Mouse (Mus musculus): ENCODE measurements around the gene Ppp1r3f. TPM values are rescaled to one million over a fixed set of nuclear protein-coding genes. Genes with fewer than 3 reads are reported as not detected.

Ppp1r3f gene
- total RNA-seq, 4 experiments from 2014 or later = 3.5 to 5.7 (median 4.6) TPM

GRCm38 (mm10) chrX:7553474-7553873 is 20.6 kb downstream of the Ppp1r3f start:
- DNase-seq (ENCODE audit: low spot score) = no peak

GRCm38 (mm10) chrX:7524961-7525360 is 49.1 kb downstream of the Ppp1r3f start:
- no peak for DNase-seq (ENCODE audit: low spot score)

Other genes starting within 250 kb of the Ppp1r3f start
- under 1 TPM; 0.34 to 0.63 (median 0.63) TPM for gene Usp27x, start 198.5 kb downstream of the Ppp1r3f start, total RNA-seq (2022)
- gene Foxp3, start 639 bp downstream of the Ppp1r3f start, total RNA-seq (2022) = not detected
- gene Ccdc22, start 31.2 kb upstream of the Ppp1r3f start, total RNA-seq (2022) = 10 to 100 TPM in 3 of 4 experiments, 1 to 10 TPM in 1; 8.5 to 11.9 (median 11.1) TPM
- gene Cacna1f, start 32.8 kb upstream of the Ppp1r3f start, total RNA-seq (2022) = not detected
- 1 to 10 TPM; 2.9 to 5.4 (median 3.8) TPM for gene Syp, start 64.2 kb upstream of the Ppp1r3f start, total RNA-seq (2022)
- gene Prickle3, start 83.0 kb upstream of the Ppp1r3f start, total RNA-seq (2022) = 10 to 100 TPM; 18.8 to 22.2 (median 19.5) TPM
- gene Plp2, start 97.1 kb upstream of the Ppp1r3f start, total RNA-seq (2022) = 10 to 100 TPM; 39.8 to 56.9 (median 51.1) TPM
- gene Magix, start 107.0 kb upstream of the Ppp1r3f start, total RNA-seq (2022) = 10 to 100 TPM; 26.1 to 30.3 (median 28.8) TPM
- 10 to 100 TPM; 18.3 to 21.9 (median 21.3) TPM for gene Gpkow, start 122.8 kb upstream of the Ppp1r3f start, total RNA-seq (2022)
- gene Wdr45, start 140.1 kb upstream of the Ppp1r3f start, total RNA-seq (2022) = 10 to 100 TPM; 34.4 to 60.5 (median 46.7) TPM
- gene Gm45208, start 148.0 kb upstream of the Ppp1r3f start, total RNA-seq (2022) = not detected
- 1 to 10 TPM; 4.3 to 6.7 (median 5.7) TPM for gene Praf2, start 154.2 kb upstream of the Ppp1r3f start, total RNA-seq (2022)
- gene Ccdc120, start 176.6 kb upstream of the Ppp1r3f start, total RNA-seq (2022) = 1 to 10 TPM in 1 of 4 experiments, under 1 TPM in 3; 0.37 to 1.0 (median 0.73) TPM
- gene Tfe3, start 188.3 kb upstream of the Ppp1r3f start, total RNA-seq (2022) = 10 to 100 TPM; 11.9 to 16.9 (median 14.8) TPM
- 10 to 100 TPM; 23.1 to 26.1 (median 24.7) TPM for gene Gripap1, start 215.5 kb upstream of the Ppp1r3f start, total RNA-seq (2022)
- gene Kcnd1, start 248.0 kb upstream of the Ppp1r3f start, total RNA-seq (2022) = under 1 TPM; 0.23 to 0.30 (median 0.27) TPM

Data from heart, adult 8-10 months (tissue).